Mouse (Mus musculus) small intestine, adult 2 months (tissue): ENCODE results near the gene Copz1. TPM values are rescaled to one million over a fixed set of nuclear protein-coding genes. Genes with fewer than 3 reads are reported as not detected.
A peak's percentile ranks its signal among the peaks of the same experiment; 100 is the strongest.

Experiments used
- H3K27ac ChIP-seq: fragments of 200-500 bp; 2 replicates; pipeline ENCODE4 v1.5.1; 2012; ENCODE audit warnings: low read depth, low read length, control low read depth, inconsistent platforms; ENCODE audit not compliant: insufficient read depth
- H3K27me3 ChIP-seq: fragments of 200-500 bp; 2 replicates; pipeline ENCODE4 v1.6.1; 2012; ENCODE audit warnings: mild to moderate bottlenecking, moderate library complexity, low read length, inconsistent platforms; ENCODE audit not compliant: control insufficient read depth, insufficient read depth
- H3K36me3 ChIP-seq: fragments of 200-500 bp; 2 replicates; pipeline ENCODE4 v1.6.1; 2012; ENCODE audit warnings: mild to moderate bottlenecking, low read length, control low read depth, inconsistent platforms; ENCODE audit not compliant: control insufficient read depth, insufficient read depth
- H3K4me1 ChIP-seq: fragments of 200-500 bp; 2 replicates; pipeline ENCODE4 v1.6.1; 2012; ENCODE audit warnings: low read length, inconsistent platforms, mixed read lengths; ENCODE audit not compliant: control insufficient read depth, insufficient read depth, insufficient read length
- H3K4me3 ChIP-seq: fragments of 200-500 bp; 2 replicates; pipeline ENCODE4 v1.5.1; 2012; ENCODE audit warnings: low read depth, mild to moderate bottlenecking, control low read depth, inconsistent platforms, low read length, moderate library complexity
- CTCF ChIP-seq: fragments of 200-500 bp; IDR thresholded peaks from 2 replicates; pipeline ENCODE4 v1.5.1; 2012; ENCODE audit warnings: low read depth, mild to moderate bottlenecking, control low read depth, inconsistent platforms, low read length, moderate library complexity, mixed read lengths; ENCODE audit not compliant: insufficient replicate concordance, insufficient read length; ENCODE audit errors: extremely low read depth
- POLR2A ChIP-seq: fragments of 200-500 bp; IDR thresholded peaks from 2 replicates; pipeline ENCODE4 v1.6.1; 2012; ENCODE audit warnings: low read depth, mild to moderate bottlenecking, control low read depth, inconsistent platforms, low read length, moderate library complexity
- WGBS: fragments of 180-500 bp; shearing (Covaris S2); methylation state at CpG from one replicate; pipeline ENCODE4 v1.1.7; 2018; 5-methylcytosine and 5-hydroxymethylcytosine counted together
- polyA plus RNA-seq: library from polyadenylated mRNA; depleted of rRNA; stranded (reverse); fragments of >200 nt; gene quantifications from 2 replicates; pipeline ENCODE4 v1.2.3, GENCODE M21; 2012; rRNA removed

The Copz1 gene
- polyA plus RNA-seq, 1 experiment: 111 TPM

GRCm38 (mm10) chr15:103341547-103341946 lies 69.0 kb downstream of the Copz1 start:
- Histone ChIP-seq H3K4me3 (no peak overlapping the region), H3K27me3 (peaks cover 8% of the 10 kb centered on the region), H3K36me3 (peaks cover 6% of the 10 kb centered on the region), H3K27ac (no peak overlapping the region), H3K4me1 (0 out of 2 replicates have a peak, but pooled peaks cover 3% of the 10 kb centered on the region)
- 75% methylated on average over 8 of the region's 8 CpGs for WGBS
- no peak for TF ChIP-seq POLR2A
- TF ChIP-seq CTCF: no peak

DNA sequence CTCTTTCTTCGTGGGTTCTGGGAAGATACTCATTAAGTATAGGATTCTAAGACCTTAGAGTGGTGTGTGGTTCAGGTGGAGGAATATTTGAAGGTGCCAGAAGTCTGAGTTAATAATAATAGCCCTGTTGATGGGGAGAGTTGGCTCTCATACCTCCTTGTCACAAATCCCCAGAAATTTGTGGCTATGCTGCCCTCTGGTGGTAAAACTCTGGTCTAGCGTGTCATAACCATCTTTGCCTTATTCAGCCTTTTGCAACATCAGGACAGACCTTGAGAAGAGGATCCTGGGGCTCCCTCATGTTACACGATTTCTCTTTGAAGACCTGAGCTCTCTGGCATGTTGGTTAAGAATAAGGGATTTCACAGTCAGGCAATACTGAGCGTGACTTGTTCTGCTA lies 69.9 kb downstream of the Copz1 start:
- 19% methylated on average over 4 of the region's 4 CpGs for WGBS
- Histone ChIP-seq H3K36me3 (peaks cover 6% of the 10 kb centered on the region), H3K4me3 (no peak overlapping the region), H3K27me3 (peaks cover 8% of the 10 kb centered on the region), H3K4me1 (no peaks in the 10 kb centered on the region), H3K27ac (no peak overlapping the region)
- TF ChIP-seq POLR2A: no peak
- no peak for TF ChIP-seq CTCF

DNA sequence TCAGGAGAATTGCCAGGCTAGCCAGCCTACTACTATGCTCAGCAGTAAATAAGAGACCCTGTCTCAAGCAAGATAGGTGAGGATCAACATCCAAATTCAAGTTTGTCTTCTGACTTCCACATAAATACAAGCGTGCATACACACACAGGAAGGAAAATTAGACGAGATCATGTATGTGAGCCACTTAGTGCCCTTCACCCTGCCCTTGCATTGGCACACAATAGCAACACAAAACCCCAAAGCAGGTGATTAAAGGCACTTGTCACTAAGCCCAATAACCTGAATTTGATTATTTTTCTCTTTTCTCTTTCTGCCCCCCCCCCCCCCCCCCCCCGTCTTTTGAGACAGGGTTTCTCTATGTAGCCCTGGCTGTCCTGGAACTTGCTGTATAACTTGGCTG lies 70.5 kb downstream of the Copz1 start:
- Histone ChIP-seq H3K27me3 (peaks cover 8% of the 10 kb centered on the region), H3K27ac (no peak overlapping the region), H3K4me3 (no peak overlapping the region), H3K4me1 (no peaks in the 10 kb centered on the region), H3K36me3 (peaks cover 6% of the 10 kb centered on the region)
- WGBS: 78% methylated on average over 3 of the region's 3 CpGs
- no peak for TF ChIP-seq POLR2A
- TF ChIP-seq CTCF: no peak

- H3K27ac ChIP-seq: no peak overlapping the region
- no peaks in the 10 kb centered on the region for H3K4me1 ChIP-seq
- TF ChIP-seq CTCF (no peak), POLR2A (no peak)
- peaks cover 6% of the 10 kb centered on the region for H3K36me3 ChIP-seq
- no peak overlapping the region for H3K4me3 ChIP-seq
- peaks cover 8% of the 10 kb centered on the region for H3K27me3 ChIP-seq
Measured at GRCm38 (mm10) chr15:103343556-103343955, 71.0 kb downstream of the Copz1 start.

GRCm38 (mm10) chr15:103345789-103346188 lies 73.3 kb downstream of the Copz1 start:
- H3K27me3 ChIP-seq: no peaks in the 10 kb centered on the region
- H3K36me3 ChIP-seq: peaks cover 6% of the 10 kb centered on the region
- 88% methylated on average over 6 of the region's 6 CpGs for WGBS

DNA sequence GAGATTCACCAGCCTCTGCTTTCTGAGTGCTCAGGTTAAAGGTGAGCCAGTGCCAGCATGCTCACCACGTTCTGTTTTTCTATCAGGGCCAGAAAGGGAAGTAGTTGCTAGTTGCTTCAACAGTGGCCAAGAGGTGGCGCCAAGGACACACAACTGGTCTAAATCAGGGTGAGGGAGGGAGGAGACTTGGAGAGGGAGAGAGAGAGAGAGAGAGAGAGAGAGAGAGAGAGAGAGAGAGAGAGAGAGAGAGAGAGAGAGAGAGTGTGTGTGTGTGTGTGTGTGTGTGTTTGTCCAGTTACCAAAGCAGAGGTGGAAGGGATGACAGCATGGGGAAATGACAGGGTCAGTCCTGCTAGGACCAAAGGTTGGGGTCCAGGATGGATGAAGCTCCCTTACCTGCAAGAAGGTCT lies 74.8 kb downstream of the Copz1 start:
- Histone ChIP-seq H3K36me3 (peaks cover 10% of the 10 kb centered on the region), H3K4me3 (no peak overlapping the region), H3K27ac (no peak overlapping the region), H3K4me1 (no peaks in the 10 kb centered on the region), H3K27me3 (no peaks in the 10 kb centered on the region)
- peak; percentile 44; the same call in 1 of the 2 replicates for TF ChIP-seq CTCF
- TF ChIP-seq POLR2A: no peak
- 3% methylated on average over 2 of the region's 2 CpGs for WGBS

More at GRCm38 (mm10) chr15:103345789-103346188, 73.3 kb downstream of the Copz1 start:
- H3K27ac ChIP-seq: no peak overlapping the region
- no peak overlapping the region for H3K4me3 ChIP-seq
- H3K4me1 ChIP-seq: no peaks in the 10 kb centered on the region
- no peak for TF ChIP-seq POLR2A
- TF ChIP-seq CTCF: no peak

Other genes with a start within 250 kb of the Copz1 start
- gene Smug1, start 105.6 kb upstream of the Copz1 start, polyA plus RNA-seq: 9.1 and 9.8 TPM in 2 replicates
- 1.5 and 2.8 TPM in 2 replicates for gene Cbx5, start 32.9 kb upstream of the Copz1 start, polyA plus RNA-seq
- 12.0 and 29.5 TPM in 2 replicates for gene Hnrnpa1, start 32.3 kb upstream of the Copz1 start, polyA plus RNA-seq
- 0.39 and 0.83 TPM in 2 replicates for gene Nfe2, start 14.3 kb upstream of the Copz1 start, polyA plus RNA-seq
- gene Gpr84, start 37.9 kb downstream of the Copz1 start, polyA plus RNA-seq: 0.06 and 0.11 TPM in 2 replicates
- gene Zfp385a, start 67.4 kb downstream of the Copz1 start, polyA plus RNA-seq: 6.1 and 7.5 TPM in 2 replicates
- 8.8 and 9.4 TPM in 2 replicates for gene Itga5, start 94.0 kb downstream of the Copz1 start, polyA plus RNA-seq
- gene Gtsf1, start 157.8 kb downstream of the Copz1 start, polyA plus RNA-seq: not detected in 2 replicates
- not detected in 2 replicates for gene Gtsf2, start 175.8 kb downstream of the Copz1 start, polyA plus RNA-seq
- 3.4 and 5.9 TPM in 2 replicates for gene Nckap1l, start 181.1 kb downstream of the Copz1 start, polyA plus RNA-seq
- gene Pde1b, start 230.3 kb downstream of the Copz1 start, polyA plus RNA-seq: 2.3 and 4.2 TPM in 2 replicates